Mouse (Mus musculus): ENCODE results near the gene Snx32. TPM values are rescaled to one million over a fixed set of nuclear protein-coding genes. Genes with fewer than 3 reads are reported as not detected.

Snx32 gene
- polyA plus RNA-seq, 1 experiment, result 1.1 TPM

DNA sequence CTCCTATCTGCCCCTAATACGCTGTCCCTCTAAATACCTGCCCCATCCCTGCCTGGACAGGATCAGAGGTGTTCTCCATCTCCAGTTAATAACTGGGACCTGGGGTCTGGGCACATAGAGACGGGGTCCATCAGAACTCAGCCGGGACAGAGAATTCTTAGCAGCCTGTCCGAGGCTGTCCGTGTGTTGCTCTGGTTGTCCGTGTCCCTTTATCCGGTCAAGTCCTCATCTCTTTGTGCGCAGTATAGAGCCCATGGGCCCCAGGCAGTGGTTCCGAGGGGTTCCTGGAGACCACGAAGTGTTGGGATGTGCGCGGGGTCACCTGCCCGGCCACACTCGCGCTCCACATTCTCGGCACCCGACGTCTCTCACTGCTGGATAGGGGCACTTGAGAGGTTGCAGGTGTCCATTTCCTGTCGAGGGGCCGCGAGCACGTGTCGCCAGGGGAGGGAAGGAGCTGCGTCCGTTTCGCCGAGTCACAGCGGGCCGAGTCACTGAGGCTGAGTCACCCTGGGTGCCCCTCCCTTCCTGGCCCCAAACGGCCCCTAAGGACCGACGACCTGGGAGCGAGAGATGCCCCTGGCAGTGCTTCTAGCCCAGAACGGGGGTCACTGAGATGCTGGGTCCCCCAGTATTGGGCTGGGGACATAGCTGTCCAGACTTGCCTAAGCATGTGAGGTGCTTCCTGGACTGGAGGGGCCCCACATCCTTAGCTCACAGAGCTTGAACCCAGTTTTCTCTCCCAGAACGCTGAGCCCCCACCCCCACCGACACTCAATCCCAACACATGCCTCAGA is 61.8 kb downstream of the Snx32 start:
- peak overlapping the region; percentile 80 for H3ac ChIP-seq (ENCODE audit: control insufficient read depth, insufficient read length, low read depth)
- TF ChIP-seq MAX (IDR thresholded peaks at IDR 0.05) (peak; percentile 99), USF1 (IDR thresholded peaks at IDR 0.05; ENCODE audit: low read depth) (peak; percentile 53), MYOD1 (IDR thresholded peaks at IDR 0.05; ENCODE audit: control insufficient read depth, insufficient read length, low read depth) (no peak), CTCF (IDR thresholded peaks at IDR 0.05; ENCODE audit: control insufficient read depth, insufficient read depth, insufficient read length) (no peak), MYOG (IDR thresholded peaks at IDR 0.05; ENCODE audit: control insufficient read depth, extremely low read depth, insufficient read length) (no peak), CEBPB (IDR thresholded peaks at IDR 0.05; ENCODE audit: low read depth) (no peak), FOSL1 (IDR thresholded peaks at IDR 0.05; ENCODE audit: insufficient read depth, low read length, poor library complexity, severe bottlenecking) (no peak)
- H3K36me3 ChIP-seq (ENCODE audit: control insufficient read depth, insufficient read depth), result peaks cover 45% of the 10 kb centered on the region
- peaks cover 50% of the 10 kb centered on the region for H3K79me3 ChIP-seq (ENCODE audit: low read depth)
- peaks cover 72% of the 10 kb centered on the region for H3K79me2 ChIP-seq (ENCODE audit: control insufficient read depth, insufficient read depth)
- H3K4me3 ChIP-seq (ENCODE audit: insufficient read depth, poor library complexity, severe bottlenecking), result peak overlapping the region; percentile 99
- no peaks in the 10 kb centered on the region for H3K27me3 ChIP-seq (ENCODE audit: control insufficient read depth, insufficient read depth, insufficient read length)

DNA sequence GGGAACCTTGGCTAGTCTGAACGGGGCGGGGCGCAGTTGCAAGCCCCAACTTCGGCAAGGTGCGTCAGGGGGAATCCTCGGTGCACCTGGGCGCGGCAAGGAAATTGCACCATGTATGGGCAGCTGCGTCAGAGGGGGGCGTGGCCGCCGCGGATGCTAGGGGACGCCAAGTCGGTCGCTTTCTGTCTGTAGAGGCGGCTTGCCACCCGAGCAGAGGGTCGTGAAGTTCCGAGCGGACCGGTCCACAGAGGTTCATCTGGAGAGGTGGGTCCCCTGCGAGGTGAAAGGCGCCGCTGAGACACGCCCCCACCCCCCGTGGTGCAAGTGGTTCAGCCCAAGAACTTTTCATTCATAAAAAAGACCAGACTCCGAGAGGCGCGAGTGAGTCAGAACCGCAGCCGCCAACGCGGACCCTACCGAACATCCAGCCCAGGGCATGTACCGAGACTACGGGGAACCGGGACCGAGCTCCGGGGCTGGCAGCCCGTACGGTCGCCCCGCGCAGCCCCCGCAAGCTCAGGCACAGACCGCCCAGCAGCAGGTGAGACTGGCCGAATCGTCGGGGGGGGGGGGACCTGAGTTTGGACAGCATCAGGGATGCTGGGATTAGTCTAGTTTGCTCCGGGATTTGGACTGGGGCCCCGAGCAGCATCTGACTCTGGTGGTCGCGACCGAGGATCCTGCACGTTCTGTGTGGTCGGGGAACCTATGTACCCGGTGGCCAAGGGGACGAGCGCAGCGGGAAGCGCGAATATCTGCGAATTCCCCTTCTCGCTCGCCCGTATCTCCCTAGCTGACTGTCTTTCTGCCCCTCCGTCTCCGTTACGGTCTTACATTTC is 62.6 kb downstream of the Snx32 start, which contains the start of gene Fosl1:
Fosl1 (plus strand) TSS at position 33 of the 839 bp plus-strand sequence.
- TF ChIP-seq MYOD1 (IDR thresholded peaks at IDR 0.05; ENCODE audit: control insufficient read depth, insufficient read length, low read depth) (no peak), CEBPB (IDR thresholded peaks at IDR 0.05; ENCODE audit: low read depth) (peak; percentile 23), FOSL1 (IDR thresholded peaks at IDR 0.05; ENCODE audit: insufficient read depth, low read length, poor library complexity, severe bottlenecking) (no peak)
- Histone ChIP-seq H3K36me3 (ENCODE audit: control insufficient read depth, insufficient read depth) (peaks cover 36% of the 10 kb centered on the region), H3K27me3 (ENCODE audit: control insufficient read depth, insufficient read depth, insufficient read length) (no peaks in the 10 kb centered on the region)

DNA sequence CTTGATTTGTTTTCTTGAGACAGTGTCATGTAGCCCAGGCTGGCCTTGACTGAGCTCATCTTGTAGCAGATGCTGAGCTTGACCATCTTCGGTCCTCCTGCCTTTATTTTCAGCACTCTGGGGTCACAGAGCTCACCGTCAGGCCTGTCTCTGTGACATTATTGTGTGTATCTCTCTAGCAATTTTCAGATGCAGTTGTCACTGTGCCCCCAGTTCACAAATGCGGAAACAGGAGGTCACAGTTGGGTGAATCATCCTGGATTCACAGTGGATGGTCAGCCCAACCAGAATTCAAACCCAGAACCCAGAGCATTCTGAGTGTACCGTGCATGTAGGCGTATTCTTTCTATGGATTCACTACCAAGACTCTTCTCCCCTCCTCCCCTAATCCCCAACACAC is 64.6 kb downstream of the Snx32 start:
- H3K79me3 ChIP-seq (ENCODE audit: low read depth), result peaks cover 28% of the 10 kb centered on the region
- H3K36me3 ChIP-seq (ENCODE audit: control insufficient read depth, insufficient read depth), result peaks cover 17% of the 10 kb centered on the region
- H3K79me2 ChIP-seq (ENCODE audit: control insufficient read depth, insufficient read depth), result peaks cover 44% of the 10 kb centered on the region
- no peaks in the 10 kb centered on the region for H3K27me3 ChIP-seq (ENCODE audit: control insufficient read depth, insufficient read depth, insufficient read length)
- no peak overlapping the region for H3K4me3 ChIP-seq (ENCODE audit: insufficient read depth, poor library complexity, severe bottlenecking)
- no peak for TF ChIP-seq USF1 (IDR thresholded peaks at IDR 0.05; ENCODE audit: low read depth)
- peak; percentile 89 for TF ChIP-seq MYOD1 (IDR thresholded peaks at IDR 0.05; ENCODE audit: control insufficient read depth, insufficient read length, low read depth)
- TF ChIP-seq CEBPB (IDR thresholded peaks at IDR 0.05; ENCODE audit: low read depth), result no peak
- no peak overlapping the region for H3ac ChIP-seq (ENCODE audit: control insufficient read depth, insufficient read length, low read depth)

More for the DNA sequence above, 62.6 kb downstream of the Snx32 start, which contains the start of gene Fosl1:
- H3K79me3 ChIP-seq (ENCODE audit: low read depth), result peaks cover 46% of the 10 kb centered on the region
- peak within 1 kb of the TSS; percentile 99 for H3K4me3 ChIP-seq (ENCODE audit: insufficient read depth, poor library complexity, severe bottlenecking)
- peaks cover 64% of the 10 kb centered on the region for H3K79me2 ChIP-seq (ENCODE audit: control insufficient read depth, insufficient read depth)
- H3ac ChIP-seq (ENCODE audit: control insufficient read depth, insufficient read length, low read depth), result peak within 1 kb of the TSS; percentile 80

DNA sequence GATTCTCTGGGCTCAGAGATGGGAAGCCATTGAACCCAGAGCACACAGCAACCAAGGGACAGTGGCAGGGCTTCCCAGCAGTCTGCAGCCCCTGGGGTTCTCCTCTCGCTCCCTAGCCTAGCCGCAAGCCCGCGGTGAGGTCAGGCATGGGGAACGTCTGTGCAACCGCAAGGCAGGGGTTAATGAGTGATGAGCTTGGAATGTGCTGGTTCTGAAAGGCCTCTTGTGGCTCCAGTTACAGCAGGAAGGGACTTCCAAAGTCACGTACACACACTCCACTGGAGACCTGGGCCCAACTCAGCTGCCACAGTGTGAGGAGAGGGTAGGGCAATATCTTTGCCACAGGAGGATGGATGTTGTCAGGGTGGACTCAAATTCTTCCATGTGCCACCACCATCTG is 65.4 kb downstream of the Snx32 start:
- Histone ChIP-seq H3K27me3 (ENCODE audit: control insufficient read depth, insufficient read depth, insufficient read length) (no peaks in the 10 kb centered on the region), H3K4me3 (ENCODE audit: insufficient read depth, poor library complexity, severe bottlenecking) (no peak overlapping the region), H3ac (ENCODE audit: control insufficient read depth, insufficient read length, low read depth) (peak overlapping the region; percentile 1), H3K79me2 (ENCODE audit: control insufficient read depth, insufficient read depth) (peaks cover 36% of the 10 kb centered on the region), H3K36me3 (ENCODE audit: control insufficient read depth, insufficient read depth) (peaks cover 9% of the 10 kb centered on the region), H3K79me3 (ENCODE audit: low read depth) (peaks cover 20% of the 10 kb centered on the region)
- TF ChIP-seq MYOD1 (IDR thresholded peaks at IDR 0.05; ENCODE audit: control insufficient read depth, insufficient read length, low read depth) (peak; percentile 63), CEBPB (IDR thresholded peaks at IDR 0.05; ENCODE audit: low read depth) (no peak), MYOG (IDR thresholded peaks at IDR 0.05; ENCODE audit: control insufficient read depth, extremely low read depth, insufficient read length) (no peak), USF1 (IDR thresholded peaks at IDR 0.05; ENCODE audit: low read depth) (no peak), CTCF (IDR thresholded peaks at IDR 0.05; ENCODE audit: control insufficient read depth, insufficient read depth, insufficient read length) (no peak), FOSL1 (IDR thresholded peaks at IDR 0.05; ENCODE audit: insufficient read depth, low read length, poor library complexity, severe bottlenecking) (peak; percentile 40), MAX (IDR thresholded peaks at IDR 0.05) (peak; percentile 61)

DNA sequence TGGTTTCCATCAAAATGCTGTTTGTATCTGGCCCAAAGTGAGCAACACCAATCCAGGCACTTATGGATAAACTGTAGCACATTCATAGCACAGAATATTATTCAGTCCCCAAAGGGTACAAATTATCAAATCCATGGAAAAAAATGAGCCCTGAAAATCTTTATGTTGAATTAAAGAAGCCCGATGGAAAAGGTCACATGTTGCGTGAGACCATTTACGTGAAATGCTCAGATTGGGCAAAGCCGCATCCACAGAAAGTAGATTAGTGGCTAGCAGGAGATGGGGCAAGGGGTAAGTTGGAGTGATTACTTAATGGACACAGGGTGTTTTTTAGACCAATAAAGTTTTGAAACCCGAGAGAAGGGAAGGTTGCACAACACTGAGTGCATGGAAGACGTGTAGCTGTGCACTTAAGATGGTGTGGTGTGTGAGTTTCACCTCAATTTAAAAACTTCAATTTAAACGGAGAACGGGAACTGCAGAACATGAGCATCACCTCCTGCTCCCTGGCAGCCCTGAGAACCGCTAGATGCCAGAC is 65.9 kb downstream of the Snx32 start:
- no peak for TF ChIP-seq MYOD1 (IDR thresholded peaks at IDR 0.05; ENCODE audit: control insufficient read depth, insufficient read length, low read depth)
- no peak for TF ChIP-seq MYOG (IDR thresholded peaks at IDR 0.05; ENCODE audit: control insufficient read depth, extremely low read depth, insufficient read length)
- peak; percentile 98 for TF ChIP-seq CEBPB (IDR thresholded peaks at IDR 0.05; ENCODE audit: low read depth)
- TF ChIP-seq MAX (IDR thresholded peaks at IDR 0.05), result peak; percentile 26
- peak; percentile 92 for TF ChIP-seq USF1 (IDR thresholded peaks at IDR 0.05; ENCODE audit: low read depth)
- no peak for TF ChIP-seq CTCF (IDR thresholded peaks at IDR 0.05; ENCODE audit: control insufficient read depth, insufficient read depth, insufficient read length)
- TF ChIP-seq FOSL1 (IDR thresholded peaks at IDR 0.05; ENCODE audit: insufficient read depth, low read length, poor library complexity, severe bottlenecking), result no peak
- no peaks in the 10 kb centered on the region for H3K27me3 ChIP-seq (ENCODE audit: control insufficient read depth, insufficient read depth, insufficient read length)
- H3K4me3 ChIP-seq (ENCODE audit: insufficient read depth, poor library complexity, severe bottlenecking), result no peak overlapping the region
- H3K79me2 ChIP-seq (ENCODE audit: control insufficient read depth, insufficient read depth), result peaks cover 31% of the 10 kb centered on the region
- peaks cover 4% of the 10 kb centered on the region for H3K36me3 ChIP-seq (ENCODE audit: control insufficient read depth, insufficient read depth)
- H3ac ChIP-seq (ENCODE audit: control insufficient read depth, insufficient read length, low read depth), result peak overlapping the region; percentile 1
- peaks cover 15% of the 10 kb centered on the region for H3K79me3 ChIP-seq (ENCODE audit: low read depth)

Other genes with a start within 250 kb of the Snx32 start
- 10.1 TPM for gene Pacs1, start 237.4 kb downstream of the Snx32 start, polyA plus RNA-seq (2012; fragmentation: generic; extraction: Trizol)
- gene Sf3b2, start 215.1 kb downstream of the Snx32 start, polyA plus RNA-seq (2012; fragmentation: generic; extraction: Trizol), result 149 TPM
- gene Gal3st3, start 212.2 kb downstream of the Snx32 start, polyA plus RNA-seq (2012; fragmentation: generic; extraction: Trizol), result not detected
- gene Catsper1, start 174.8 kb downstream of the Snx32 start, polyA plus RNA-seq (2012; fragmentation: generic; extraction: Trizol), result not detected
- 85.8 TPM for gene Cst6, start 161.0 kb downstream of the Snx32 start, polyA plus RNA-seq (2012; fragmentation: generic; extraction: Trizol)
- 48.5 TPM for gene Eif1ad, start 143.8 kb downstream of the Snx32 start, polyA plus RNA-seq (2012; fragmentation: generic; extraction: Trizol)
- gene Banf1, start 143.4 kb downstream of the Snx32 start, polyA plus RNA-seq (2012; fragmentation: generic; extraction: Trizol), result 506 TPM
- gene Sart1, start 121.8 kb downstream of the Snx32 start, polyA plus RNA-seq (2012; fragmentation: generic; extraction: Trizol), result 68.5 TPM
- gene Tsga10ip, start 108.0 kb downstream of the Snx32 start, polyA plus RNA-seq (2012; fragmentation: generic; extraction: Trizol), result 0.02 TPM
- gene Drap1, start 85.6 kb downstream of the Snx32 start, polyA plus RNA-seq (2012; fragmentation: generic; extraction: Trizol), result 428 TPM
- gene AI837181, start 85.4 kb downstream of the Snx32 start, polyA plus RNA-seq (2012; fragmentation: generic; extraction: Trizol), result 90.3 TPM
- 146 TPM for gene Fosl1, start 63.0 kb downstream of the Snx32 start, polyA plus RNA-seq (2012; fragmentation: generic; extraction: Trizol)
- gene Ccdc85b, start 52.6 kb downstream of the Snx32 start, polyA plus RNA-seq (2012; fragmentation: generic; extraction: Trizol), result 30.5 TPM
- gene Fibp, start 49.9 kb downstream of the Snx32 start, polyA plus RNA-seq (2012; fragmentation: generic; extraction: Trizol), result 83.7 TPM
- gene Ctsw, start 42.0 kb downstream of the Snx32 start, polyA plus RNA-seq (2012; fragmentation: generic; extraction: Trizol), result 4.8 TPM
- 177 TPM for gene Efemp2, start 36.6 kb downstream of the Snx32 start, polyA plus RNA-seq (2012; fragmentation: generic; extraction: Trizol)
- 50.3 TPM for gene Mus81, start 22.1 kb downstream of the Snx32 start, polyA plus RNA-seq (2012; fragmentation: generic; extraction: Trizol)
- gene Cfl1, start 20.1 kb downstream of the Snx32 start, polyA plus RNA-seq (2012; fragmentation: generic; extraction: Trizol), result 2,315 TPM
- gene 1700020D05Rik, start 6.8 kb downstream of the Snx32 start, polyA plus RNA-seq (2012; fragmentation: generic; extraction: Trizol), result 0.15 TPM
- gene Ovol1, start 50.1 kb upstream of the Snx32 start, polyA plus RNA-seq (2012; fragmentation: generic; extraction: Trizol), result not detected
- 3.9 TPM for gene Ap5b1, start 57.5 kb upstream of the Snx32 start, polyA plus RNA-seq (2012; fragmentation: generic; extraction: Trizol)
- 77.8 TPM for gene Rnaseh2c, start 91.3 kb upstream of the Snx32 start, polyA plus RNA-seq (2012; fragmentation: generic; extraction: Trizol)
- gene Kat5, start 99.7 kb upstream of the Snx32 start, polyA plus RNA-seq (2012; fragmentation: generic; extraction: Trizol), result 48.4 TPM
- gene Rela, start 126.9 kb upstream of the Snx32 start, polyA plus RNA-seq (2012; fragmentation: generic; extraction: Trizol), result 56.5 TPM
- 22.9 TPM for gene Sipa1, start 153.2 kb upstream of the Snx32 start, polyA plus RNA-seq (2012; fragmentation: generic; extraction: Trizol)
- 24.2 TPM for gene Map3k11, start 178.2 kb upstream of the Snx32 start, polyA plus RNA-seq (2012; fragmentation: generic; extraction: Trizol)
- gene Pcnx3, start 178.4 kb upstream of the Snx32 start, polyA plus RNA-seq (2012; fragmentation: generic; extraction: Trizol), result 28.0 TPM
- gene Kcnk7, start 193.8 kb upstream of the Snx32 start, polyA plus RNA-seq (2012; fragmentation: generic; extraction: Trizol), result 0.19 TPM
- gene Ehbp1l1, start 215.8 kb upstream of the Snx32 start, polyA plus RNA-seq (2012; fragmentation: generic; extraction: Trizol), result 62.1 TPM
- gene Fam89b, start 219.1 kb upstream of the Snx32 start, polyA plus RNA-seq (2012; fragmentation: generic; extraction: Trizol), result 129 TPM
- gene Ltbp3, start 230.4 kb upstream of the Snx32 start, polyA plus RNA-seq (2012; fragmentation: generic; extraction: Trizol), result 128 TPM